Mouse (Mus musculus) heart, embryonic 16.5 days (tissue): ENCODE data around the gene Ugt1a8. TPM values are rescaled to one million over a fixed set of nuclear protein-coding genes. Genes with fewer than 3 reads are reported as not detected.

Experiments
- ATAC-seq: fragments of 200-750 bp; cut with Nextera tagmentation; replicated peaks from 2 replicates; pipeline ENCODE4 v1.8.0; 2017; ENCODE audit warnings: moderate number of reproducible peaks; ENCODE audit not compliant: insufficient read depth, low FRiP score; ENCODE audit errors: extremely low read depth
- H3K27ac ChIP-seq: fragments of 300-500 bp; sonication (generic); 2 replicates; pipeline ENCODE4 v1.5.1; 2014; ENCODE audit warnings: mild to moderate bottlenecking, low read length, control low read depth, moderate library complexity
- H3K27me3 ChIP-seq: fragments of 300-500 bp; sonication (generic); 2 replicates; pipeline ENCODE4 v1.6.1; 2014; ENCODE audit warnings: low read length, mixed read lengths; ENCODE audit not compliant: control insufficient read depth, insufficient read depth
- H3K36me3 ChIP-seq: fragments of 300-500 bp; sonication (generic); 2 replicates; pipeline ENCODE4 v1.6.1; 2014; ENCODE audit not compliant: control insufficient read depth, insufficient read depth
- H3K4me1 ChIP-seq: fragments of 300-500 bp; sonication (generic); 2 replicates; pipeline ENCODE4 v1.6.1; 2014; ENCODE audit warnings: low read length, mixed read lengths; ENCODE audit not compliant: control insufficient read depth, insufficient read depth
- H3K4me2 ChIP-seq: fragments of 300-500 bp; sonication (generic); 2 replicates; pipeline ENCODE4 v1.6.1; 2014; ENCODE audit warnings: low read depth, mild to moderate bottlenecking, control low read depth, low read length
- H3K4me3 ChIP-seq: fragments of 300-500 bp; sonication (generic); 2 replicates; pipeline ENCODE4 v1.5.1; 2014; ENCODE audit warnings: mild to moderate bottlenecking, control low read depth, low read length
- H3K9ac ChIP-seq: fragments of 300-500 bp; sonication (generic); 2 replicates; pipeline ENCODE4 v1.6.1; 2014; ENCODE audit warnings: low read length, control low read depth
- H3K9me3 ChIP-seq: fragments of 300-500 bp; sonication (generic); replicated peaks from 2 replicates; pipeline ENCODE4 v1.6.1; 2016; ENCODE audit warnings: low read length; ENCODE audit not compliant: control insufficient read depth
- WGBS: fragments of 180-500 bp; shearing (Covaris S2); extraction: QIAGEN DNeasy Blood & Tissue Kit; methylation state at CpG from one replicate; pipeline ENCODE4 v1.1.7; 2014; 5-methylcytosine and 5-hydroxymethylcytosine counted together
- polyA plus RNA-seq: library from polyadenylated mRNA; unstranded; fragments of >200 nt; fragmentation: Nextera tagmentation; extraction: Ambion mirVana; gene quantifications from 2 replicates; pipeline ENCODE4 v1.2.1, GENCODE M21; 2015

Ugt1a8 gene
- polyA plus RNA-seq, 1 experiment from 2014 or later, result not detected

DNA sequence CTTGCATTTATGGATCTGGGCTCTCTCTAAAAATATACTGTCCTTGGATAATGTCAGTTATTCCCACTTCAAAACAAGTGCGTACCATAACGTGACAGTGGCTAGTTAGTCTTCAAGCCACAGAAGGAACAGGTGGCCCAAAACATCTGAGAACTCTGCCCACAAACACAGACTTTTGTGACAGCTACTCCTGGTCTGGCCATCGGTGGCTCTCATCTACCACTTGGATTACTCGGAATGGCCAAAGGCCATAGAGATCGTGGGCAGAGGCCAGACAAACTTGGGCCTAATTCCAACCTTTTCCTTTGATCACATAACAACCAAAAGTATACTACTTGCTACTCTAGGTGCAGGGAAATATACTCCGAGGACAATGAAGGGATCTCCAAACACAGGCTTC is 180.5 kb downstream of the Ugt1a8 start:
- H3K4me1 ChIP-seq, result no peaks in the 10 kb centered on the region
- no peak overlapping the region for H3K9ac ChIP-seq
- no peak for ATAC-seq
- no peaks in the 10 kb centered on the region for H3K27me3 ChIP-seq
- H3K4me2 ChIP-seq, result no peak overlapping the region
- no peak overlapping the region for H3K27ac ChIP-seq
- peaks cover 86% of the 10 kb centered on the region for H3K36me3 ChIP-seq
- WGBS, result 84% methylated on average over 6 of the region's 6 CpGs
- H3K9me3 ChIP-seq, result no peaks in the 10 kb centered on the region
- H3K4me3 ChIP-seq, result no peak overlapping the region

Other genes starting within 250 kb of the Ugt1a8 start
- gene Dgkd, start 234.5 kb upstream of the Ugt1a8 start, polyA plus RNA-seq, result 22.6 and 25.0 TPM in 2 replicates
- gene Usp40, start 79.3 kb upstream of the Ugt1a8 start, polyA plus RNA-seq, result 26.9 and 29.9 TPM in 2 replicates
- not detected in 2 replicates for gene Ugt1a10, start 32.4 kb upstream of the Ugt1a8 start, polyA plus RNA-seq
- not detected in 2 replicates for gene Ugt1a9, start 17.0 kb upstream of the Ugt1a8 start, polyA plus RNA-seq
- 1.1 and 2.3 TPM in 2 replicates for gene Ugt1a7c, start 7.2 kb downstream of the Ugt1a8 start, polyA plus RNA-seq
- 0.11 and 0.29 TPM in 2 replicates for gene Ugt1a6b, start 15.4 kb downstream of the Ugt1a8 start, polyA plus RNA-seq
- 0.71 and 0.83 TPM in 2 replicates for gene Ugt1a6a, start 47.0 kb downstream of the Ugt1a8 start, polyA plus RNA-seq
- not detected in 2 replicates for gene Ugt1a5, start 78.2 kb downstream of the Ugt1a8 start, polyA plus RNA-seq
- gene Ugt1a2, start 112.8 kb downstream of the Ugt1a8 start, polyA plus RNA-seq, result not detected in 2 replicates
- gene Dnajb3, start 118.0 kb downstream of the Ugt1a8 start, polyA plus RNA-seq, result 2.8 and 3.1 TPM in 2 replicates
- gene Ugt1a1, start 124.1 kb downstream of the Ugt1a8 start, polyA plus RNA-seq, result 0.14 TPM in 1 of 2 replicates, not detected in the other
- 0.60 and 0.85 TPM in 2 replicates for gene Mroh2a, start 139.2 kb downstream of the Ugt1a8 start, polyA plus RNA-seq
- gene Hjurp, start 189.8 kb downstream of the Ugt1a8 start, polyA plus RNA-seq, result 108 and 117 TPM in 2 replicates
- not detected in 2 replicates for gene Trpm8, start 189.8 kb downstream of the Ugt1a8 start, polyA plus RNA-seq